Mouse (Mus musculus): ENCODE measurements around the gene Odf4.
"Not testable (repeated sequence)": the region's sequence is repeated elsewhere in the genome, so short reads cannot be mapped to it uniquely, and the experiment has no call there.

Gene Odf4

GRCm38 (mm10) chr11:68926981-68927380 is at the start of gene Odf4:
Gene Odf4 (minus strand): TSS chr11:68927081.
- no peak for DNase-seq (ENCODE audit: low spot score in 2 of 2)

DNA sequence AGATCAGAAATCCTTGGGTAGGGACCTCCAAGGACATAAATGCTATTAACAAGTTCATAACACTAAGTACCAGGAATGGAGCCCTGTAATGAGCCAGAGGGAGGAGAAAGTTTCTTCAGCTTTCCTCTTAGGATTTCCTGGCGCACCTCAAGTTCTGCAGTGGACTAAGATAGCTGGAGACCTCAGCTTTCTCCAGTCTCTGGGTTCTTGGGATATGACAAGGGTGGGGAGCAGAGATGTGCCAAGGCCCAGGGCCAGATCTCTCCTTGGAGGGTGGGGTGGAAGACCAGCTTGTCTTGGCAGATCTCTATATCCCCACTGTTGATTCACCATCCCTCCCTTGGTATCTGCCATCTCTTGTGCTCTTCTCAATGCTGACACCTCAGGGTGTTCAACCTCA is 48.7 kb upstream of the Odf4 start:
- DNase-seq (ENCODE audit: low spot score in 2 of 2), result no peak

DNA sequence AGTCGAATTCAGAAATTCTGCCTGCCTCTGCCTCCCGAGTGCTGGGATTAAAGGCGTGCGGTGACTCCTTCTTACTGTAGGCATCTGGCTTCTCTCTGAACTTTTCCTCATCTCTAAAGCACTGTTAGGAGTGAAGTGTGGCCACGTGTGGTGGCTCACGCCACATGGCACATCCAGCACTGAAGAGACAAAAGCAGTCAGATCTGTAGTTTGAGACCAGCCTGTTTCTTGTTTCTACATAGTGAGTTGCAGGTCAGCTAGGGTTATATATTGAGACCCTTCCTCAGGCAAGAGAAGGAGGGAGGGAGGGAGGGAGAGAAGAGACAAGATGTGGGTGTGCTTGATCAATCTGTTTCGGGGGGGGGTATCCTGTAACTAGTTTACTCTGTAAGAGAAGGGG is 48.2 kb upstream of the Odf4 start, which contains the start of gene Rangrf:
TSS of gene Rangrf (minus strand) at position 101 of the 400 bp plus-strand sequence.
- no peak for DNase-seq (ENCODE audit: low spot score in 2 of 2)

DNA sequence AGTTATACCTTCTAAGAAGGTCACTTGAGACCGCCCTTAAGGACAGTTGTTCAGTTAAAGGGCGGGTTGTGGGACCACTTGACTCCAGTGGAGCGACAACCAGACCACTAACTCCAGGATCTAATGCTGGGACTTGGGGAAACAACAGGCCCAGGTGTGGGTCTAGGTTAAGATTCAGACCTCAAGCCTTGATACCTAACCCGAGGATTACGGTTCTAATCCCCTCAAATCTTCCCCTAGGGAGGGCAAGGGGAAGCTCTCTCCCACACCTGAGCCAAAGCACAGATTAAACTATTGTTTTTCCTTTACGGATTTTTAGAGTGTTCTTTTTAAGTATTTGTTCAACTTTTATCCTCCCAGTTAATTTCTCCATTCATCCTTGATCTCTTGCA is 47.2 kb upstream of the Odf4 start:
- DNase-seq (ENCODE audit: low spot score in 2 of 2), result no peak

- DNase-seq (ENCODE audit: low spot score in 2 of 2), result peak; percentile 40 to 80
Observed at GRCm38 (mm10) chr11:68973250-68974058, 46.6 kb upstream of the Odf4 start.

GRCm38 (mm10) chr11:68970232-68970631 is 43.4 kb upstream of the Odf4 start:
- DNase-seq (ENCODE audit: low spot score in 2 of 2), result no peak

GRCm38 (mm10) chr11:68968752-68969151 is 41.9 kb upstream of the Odf4 start:
- no peak for DNase-seq (ENCODE audit: low spot score in 2 of 2)

GRCm38 (mm10) chr11:68967337-68968282 is 40.7 kb upstream of the Odf4 start, which contains the start of gene Slc25a35:
Gene Slc25a35 (plus strand): TSS chr11:68968131.
- peak; percentile 64 to 91 for DNase-seq (ENCODE audit: low spot score in 2 of 2)

DNA sequence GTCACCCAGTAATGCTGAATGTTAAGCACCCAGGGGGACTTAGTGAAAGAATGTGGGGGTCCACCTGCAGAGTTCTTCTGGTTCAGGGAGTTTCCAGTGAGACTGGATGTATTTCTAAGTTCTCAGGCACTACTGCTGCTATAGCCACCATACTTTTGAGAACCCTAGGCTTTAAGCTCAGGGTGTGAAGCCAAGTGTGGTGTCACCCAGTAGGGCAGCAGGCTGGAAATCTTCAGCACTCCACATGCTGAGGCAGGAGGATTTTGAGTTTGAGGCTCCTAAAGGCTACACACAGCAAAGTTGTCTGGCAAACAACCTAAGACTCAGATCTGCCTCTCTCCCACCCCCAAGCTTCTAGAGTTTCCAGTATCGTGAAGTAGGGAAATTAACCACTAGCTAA is 39.7 kb upstream of the Odf4 start:
- DNase-seq (ENCODE audit: low spot score in 2 of 2), result no peak

- peak in 1 of 2 experiments; percentile 68 for DNase-seq (ENCODE audit: low spot score in 2 of 2)
Observed at GRCm38 (mm10) chr11:68965845-68966244, 39.0 kb upstream of the Odf4 start.

GRCm38 (mm10) chr11:68965050-68965449 is 38.2 kb upstream of the Odf4 start:
- no peak for DNase-seq (ENCODE audit: low spot score in 2 of 2)

DNA sequence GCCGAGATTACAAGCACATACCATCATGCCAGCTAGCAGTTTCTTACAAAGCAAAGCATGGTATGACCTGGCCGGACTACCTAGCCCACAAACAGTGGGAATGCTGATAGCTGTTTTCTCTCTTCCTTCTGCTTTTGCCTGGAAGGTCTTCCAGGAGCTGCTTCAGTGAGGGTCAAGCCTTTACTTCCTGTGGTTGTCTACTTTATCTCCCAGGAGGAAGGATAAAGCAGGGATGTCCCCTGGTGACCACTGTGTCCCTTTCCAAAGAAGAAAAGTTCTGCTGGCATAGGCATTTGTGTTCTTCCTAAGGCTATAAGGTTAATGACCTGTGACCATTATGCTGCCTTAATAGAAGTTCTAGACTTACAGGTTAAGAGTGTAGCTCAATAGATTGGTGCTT is 36.5 kb upstream of the Odf4 start:
- no peak for DNase-seq (ENCODE audit: low spot score in 2 of 2)

GRCm38 (mm10) chr11:68962159-68962558 is 35.3 kb upstream of the Odf4 start:
- DNase-seq (ENCODE audit: low spot score in 2 of 2), result not testable (repeated sequence)

GRCm38 (mm10) chr11:68961596-68961995 is 34.7 kb upstream of the Odf4 start:
- DNase-seq (ENCODE audit: low spot score in 2 of 2), result no peak

DNA sequence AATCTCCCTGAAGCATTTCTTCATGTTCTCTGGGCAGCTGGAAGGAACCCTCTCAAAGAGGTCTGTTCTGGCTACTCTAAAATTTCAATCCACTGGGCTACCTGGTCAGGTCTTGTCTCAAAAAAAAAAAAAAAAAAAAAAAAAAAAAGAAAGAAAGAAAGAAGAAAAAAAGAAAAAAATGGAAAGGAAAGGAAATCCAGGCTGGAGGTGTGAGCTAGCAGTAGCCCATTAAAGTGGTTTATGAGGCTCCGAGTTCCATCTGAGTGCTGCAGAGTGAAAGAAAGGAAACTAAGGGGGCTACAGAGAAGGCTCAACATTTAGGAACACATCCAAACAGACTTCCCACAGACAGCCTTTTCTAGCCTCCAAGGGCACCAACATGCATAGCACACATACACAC is 31.1 kb upstream of the Odf4 start:
- no peak for DNase-seq (ENCODE audit: low spot score in 2 of 2)

- DNase-seq (ENCODE audit: low spot score in 2 of 2), result no peak
Observed at GRCm38 (mm10) chr11:68957308-68957707, 30.4 kb upstream of the Odf4 start, which contains the start of gene Arhgef15. Gene Arhgef15 (minus strand): TSS chr11:68957480.

DNA sequence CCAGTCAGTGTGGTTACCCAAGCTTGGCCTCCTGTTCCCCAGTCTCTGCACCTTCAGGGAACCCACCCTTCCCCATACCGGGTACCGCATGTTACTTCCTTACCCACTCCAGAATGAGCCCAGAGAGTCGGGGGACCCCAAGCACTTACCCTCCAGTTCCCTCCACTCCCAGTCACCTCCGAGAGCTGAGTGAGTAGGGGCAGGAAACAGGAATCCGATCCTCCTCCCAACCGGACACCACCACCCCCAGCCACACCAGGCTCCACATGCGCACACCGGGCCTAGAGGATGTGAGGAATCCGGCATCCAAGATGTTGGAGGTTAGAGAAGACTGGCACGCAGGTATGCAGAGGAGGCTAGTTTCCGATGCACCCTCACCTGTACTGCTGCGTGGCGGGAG is 29.8 kb upstream of the Odf4 start:
- no peak for DNase-seq (ENCODE audit: low spot score in 2 of 2)

GRCm38 (mm10) chr11:68956107-68956506 is 29.2 kb upstream of the Odf4 start:
- DNase-seq (ENCODE audit: low spot score in 2 of 2), result no peak

DNA sequence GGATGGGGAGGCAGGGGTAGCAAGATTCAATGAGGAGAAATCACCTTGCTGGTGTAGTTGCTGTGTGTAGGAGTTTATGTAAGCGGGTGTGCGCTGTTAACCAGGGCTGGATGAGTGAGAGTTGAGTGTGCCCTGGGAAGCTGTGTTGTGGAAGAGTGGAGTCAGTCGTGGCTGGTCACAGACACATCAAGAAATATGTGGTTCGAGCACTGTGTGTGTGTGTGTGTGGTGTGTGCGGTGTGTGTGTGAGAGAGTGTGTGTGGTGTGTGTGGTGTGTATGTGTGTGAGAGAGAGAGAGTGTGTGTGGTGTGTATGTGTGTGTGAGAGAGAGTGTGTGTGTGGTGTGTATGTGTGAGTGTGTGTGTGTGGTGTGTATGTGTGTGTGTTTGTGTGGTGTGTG is 28.6 kb upstream of the Odf4 start:
- DNase-seq (ENCODE audit: low spot score in 2 of 2), result no peak

DNA sequence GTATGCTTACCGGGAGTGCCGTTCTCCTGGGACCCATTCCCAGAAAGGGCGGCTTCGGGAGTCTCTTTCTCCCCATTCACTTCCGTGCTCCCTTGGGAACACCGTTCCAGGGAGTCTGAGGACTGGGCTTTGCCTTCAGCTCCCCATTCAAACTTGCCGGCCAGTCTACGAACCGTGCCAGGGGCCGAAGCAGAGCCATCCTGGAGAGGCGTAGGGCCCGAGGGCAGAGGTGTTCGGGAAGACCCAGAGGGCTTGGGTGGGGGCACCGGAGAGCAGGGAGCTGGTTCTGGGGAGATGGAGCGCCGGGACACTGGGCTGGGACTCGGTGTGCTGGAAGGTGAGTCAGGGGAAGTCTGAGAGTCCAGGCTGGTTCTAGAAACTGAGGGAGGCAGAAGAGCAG is 27.5 kb upstream of the Odf4 start:
- DNase-seq (ENCODE audit: low spot score in 2 of 2), result no peak

DNA sequence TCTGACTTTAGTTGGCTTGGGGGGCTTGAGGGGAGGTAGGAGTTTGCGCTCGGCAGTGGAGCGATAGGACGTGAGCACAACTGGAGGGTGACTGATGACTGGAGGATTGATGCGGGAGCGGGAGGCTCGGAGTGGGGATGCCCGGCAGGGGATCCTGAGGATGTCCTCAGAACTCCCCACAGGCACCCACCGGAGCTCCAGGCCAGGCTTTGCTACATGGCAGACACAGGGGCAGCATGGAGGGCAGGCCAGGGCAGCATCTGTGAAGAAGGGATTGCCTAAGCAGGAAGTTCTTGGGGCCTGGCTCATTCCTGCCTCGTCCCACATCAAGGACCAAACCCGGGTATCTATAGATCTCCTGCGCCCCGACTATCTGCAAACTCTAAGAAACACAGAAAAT is 27.0 kb upstream of the Odf4 start:
- DNase-seq (ENCODE audit: low spot score in 2 of 2), result no peak

GRCm38 (mm10) chr11:68947542-68947993 is 20.7 kb upstream of the Odf4 start:
- DNase-seq (ENCODE audit: low spot score in 2 of 2), result peak in 1 of 2 experiments; percentile 43

Measured in left cerebral cortex, adult 9 months (tissue).